Mouse (Mus musculus) adipocyte (in vitro differentiated cells): ENCODE results near the gene Ccdc34.

Experiments
- DNase-seq: peaks from one replicate; pipeline ENCODE4 v3.0.0-alpha.2; 2016; ENCODE audit warnings: low spot score

The Ccdc34 gene

GRCm38 (mm10) chr2:109996411-109996810 lies 21.2 kb upstream of the Ccdc34 start:
- no peak for DNase-seq

DNA sequence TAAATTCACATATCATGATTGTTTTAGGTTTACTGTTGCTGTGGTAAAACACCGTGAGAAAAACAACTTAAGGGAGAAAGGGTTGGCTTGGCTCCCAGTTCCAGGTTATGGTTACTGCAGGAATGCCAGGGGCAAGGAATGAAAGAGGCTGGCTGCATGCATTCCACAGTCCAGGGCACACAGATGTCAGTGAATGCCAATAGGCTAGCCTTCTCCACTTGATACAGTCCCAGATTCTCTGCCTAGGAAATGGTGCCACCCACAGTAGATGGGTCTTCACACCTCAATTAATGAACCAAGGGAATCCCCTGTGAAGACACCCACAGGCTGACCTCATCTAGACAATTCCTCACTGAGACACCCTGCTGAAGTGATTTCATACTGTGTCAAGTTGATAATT lies 12.9 kb upstream of the Ccdc34 start:
- DNase-seq = no peak

DNA sequence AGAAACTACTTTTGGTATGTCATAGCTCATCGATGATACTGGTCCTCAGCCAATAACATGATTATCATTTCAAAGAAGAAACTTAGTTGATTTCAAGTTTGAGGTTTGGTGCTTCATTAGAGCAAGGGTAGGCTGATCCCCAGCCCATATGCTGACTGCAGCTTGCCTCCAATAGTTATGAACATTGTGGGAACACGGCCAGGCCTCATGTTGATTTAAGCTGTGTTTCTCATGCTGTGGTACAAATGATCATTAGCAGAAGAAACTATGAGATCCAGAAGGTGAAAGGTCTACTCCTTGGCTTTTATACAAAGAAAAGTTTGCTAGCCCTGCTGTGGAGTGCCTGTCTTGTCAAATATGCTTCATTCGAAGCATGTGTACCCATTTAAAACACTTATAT lies 12.5 kb upstream of the Ccdc34 start:
- peak; percentile 46 for DNase-seq

DNA sequence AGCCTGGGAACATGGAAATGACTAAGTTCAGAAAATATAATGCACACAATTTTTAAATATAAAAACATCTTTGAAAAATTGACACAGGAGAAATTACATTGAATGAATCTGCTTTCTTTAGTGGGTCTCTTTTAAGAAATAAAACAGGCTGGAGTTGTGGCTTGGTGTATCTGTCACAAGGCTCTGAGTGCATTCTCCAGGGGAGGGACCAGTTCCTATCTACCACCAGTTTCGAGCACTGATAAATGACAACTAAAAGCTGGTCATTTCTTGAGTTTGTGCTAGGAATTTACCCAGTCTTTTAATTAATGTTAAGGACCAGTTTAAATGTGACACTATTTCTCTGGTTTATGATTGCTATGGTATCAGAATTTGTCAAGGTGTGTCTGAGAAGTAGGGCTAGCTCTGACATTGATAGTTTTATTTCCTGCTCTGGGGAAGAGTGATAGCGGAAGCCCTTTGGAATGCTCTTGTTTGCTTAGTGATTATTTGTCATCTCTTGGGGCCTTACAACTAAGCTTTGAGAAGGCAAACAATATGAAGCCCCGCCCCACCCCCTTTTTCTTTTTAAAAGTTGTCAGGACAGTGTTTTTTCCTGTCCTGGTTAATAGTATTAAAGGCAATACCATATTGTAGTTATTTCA lies 11.9 kb upstream of the Ccdc34 start:
- DNase-seq = no peak

GRCm38 (mm10) chr2:110007423-110008267 lies 10.0 kb upstream of the Ccdc34 start:
- DNase-seq = no peak

GRCm38 (mm10) chr2:110009449-110009848 lies 8.2 kb upstream of the Ccdc34 start:
- DNase-seq = no peak

DNA sequence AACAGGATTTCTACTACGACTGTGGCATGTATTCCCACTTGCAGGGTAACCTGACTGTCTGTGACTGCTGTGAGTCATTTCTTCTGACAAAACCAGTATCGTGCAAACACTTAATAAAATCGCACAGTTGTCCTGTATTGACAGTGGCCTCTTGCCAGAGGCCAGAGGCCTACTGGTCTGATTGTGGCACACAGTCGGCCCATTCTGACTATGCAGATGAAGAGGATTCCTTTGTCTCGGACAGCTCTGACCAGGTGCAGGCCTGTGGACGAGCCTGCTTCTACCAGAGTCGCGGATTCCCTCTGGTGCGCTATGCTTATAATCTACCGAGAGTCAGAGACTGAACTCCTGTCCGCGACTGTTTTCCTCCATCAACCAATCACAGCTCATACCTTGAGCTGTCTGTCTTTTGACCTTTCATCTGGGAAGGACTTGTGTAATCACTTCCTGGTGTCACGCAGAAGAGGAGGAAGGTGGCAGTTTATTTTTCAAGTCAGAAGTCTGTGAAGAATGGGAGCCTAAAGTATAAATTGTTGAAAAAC lies 5.4 kb upstream of the Ccdc34 start:
- no peak for DNase-seq

GRCm38 (mm10) chr2:110017087-110017486 lies 530 bp upstream of the Ccdc34 start:
- no peak for DNase-seq

- DNase-seq = peak; percentile 22
Observed at GRCm38 (mm10) chr2:110019656-110020055, 2.0 kb downstream of the Ccdc34 start.

DNA sequence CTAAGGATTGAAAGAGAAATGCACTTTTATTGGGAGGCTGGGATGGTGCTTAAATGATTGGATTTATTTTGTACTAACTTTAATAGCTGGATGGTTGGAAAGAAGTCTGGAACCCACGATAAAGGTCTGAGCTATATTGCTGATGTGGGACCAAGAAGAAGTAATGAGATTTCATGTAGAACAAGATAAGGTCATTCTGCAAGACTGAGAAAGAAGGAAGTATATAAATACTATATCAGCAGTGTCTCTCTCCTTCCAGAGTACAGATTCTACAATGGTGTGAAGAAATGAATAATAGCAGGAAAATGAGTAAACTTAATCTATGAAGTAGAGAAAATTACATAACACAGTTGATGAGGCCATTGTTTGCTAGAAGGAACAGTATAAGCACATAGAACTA lies 2.8 kb downstream of the Ccdc34 start:
- DNase-seq = no peak

GRCm38 (mm10) chr2:110036265-110036664 lies 18.6 kb downstream of the Ccdc34 start:
- no peak for DNase-seq

DNA sequence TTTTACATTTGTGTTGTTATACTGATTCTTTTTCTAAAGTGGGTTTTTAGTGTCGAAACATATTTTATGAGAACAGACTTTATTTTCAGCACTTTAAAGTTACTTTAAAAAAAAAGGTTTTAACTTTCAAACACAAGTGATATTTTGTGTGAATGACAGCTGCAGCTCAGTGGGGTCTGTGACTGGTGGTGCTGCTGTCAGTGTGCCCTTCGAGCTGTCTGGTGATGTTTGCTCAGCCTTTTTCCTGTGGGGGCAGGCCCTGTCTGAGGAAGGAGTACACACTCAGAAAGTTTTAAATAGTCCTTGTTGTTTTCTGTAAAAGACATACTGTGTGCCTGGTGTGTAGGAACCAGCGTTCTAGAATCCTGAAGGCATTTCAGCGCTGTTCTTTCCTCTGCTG lies 19.0 kb downstream of the Ccdc34 start:
- DNase-seq = no peak

- no peak for DNase-seq
Observed at GRCm38 (mm10) chr2:110037221-110037620, 19.6 kb downstream of the Ccdc34 start.

DNA sequence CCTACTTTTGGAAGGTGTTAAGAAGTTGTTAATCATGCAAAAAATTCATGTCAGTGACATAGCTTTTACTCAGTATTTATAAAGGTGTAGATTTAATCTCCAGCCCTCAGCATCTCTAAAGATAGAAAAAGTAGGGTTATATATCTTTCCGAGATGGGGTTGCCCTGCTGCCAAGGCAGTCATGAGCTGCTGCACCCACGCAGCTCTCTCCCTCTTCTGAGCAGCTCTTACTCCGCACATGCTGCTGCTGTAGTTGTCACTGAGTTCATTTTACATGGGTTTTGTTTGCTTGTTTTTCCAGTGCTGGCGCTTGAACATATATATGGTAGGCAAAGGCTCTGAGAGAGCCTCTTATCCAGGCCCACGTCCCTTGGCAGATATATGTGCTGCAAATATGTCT lies 20.7 kb downstream of the Ccdc34 start:
- no peak for DNase-seq

- DNase-seq = peak; percentile 17
Observed at GRCm38 (mm10) chr2:110042861-110043760, 25.5 kb downstream of the Ccdc34 start.

DNA sequence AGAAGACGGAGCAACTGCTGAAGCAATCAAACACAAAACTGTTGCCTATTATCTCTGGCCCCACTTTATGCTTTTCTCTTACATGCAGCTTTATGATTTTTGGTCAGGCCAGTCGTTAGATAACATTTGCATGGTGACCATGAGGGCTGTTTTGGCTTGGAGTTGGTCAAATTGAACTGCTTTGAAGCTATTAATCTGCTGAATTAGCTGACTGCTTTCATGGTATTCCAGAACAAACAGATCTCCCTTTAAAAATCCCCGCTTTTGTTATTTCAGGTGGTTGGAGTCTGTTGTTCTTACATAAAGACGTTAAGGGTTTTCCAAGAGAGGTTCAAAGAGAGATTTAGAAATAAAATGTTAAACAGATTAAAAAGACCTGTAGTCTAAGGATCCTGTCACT lies 40.8 kb downstream of the Ccdc34 start:
- DNase-seq = no peak

- DNase-seq = peak; percentile 79
Observed at GRCm38 (mm10) chr2:110063131-110063530, 45.5 kb downstream of the Ccdc34 start.

DNA sequence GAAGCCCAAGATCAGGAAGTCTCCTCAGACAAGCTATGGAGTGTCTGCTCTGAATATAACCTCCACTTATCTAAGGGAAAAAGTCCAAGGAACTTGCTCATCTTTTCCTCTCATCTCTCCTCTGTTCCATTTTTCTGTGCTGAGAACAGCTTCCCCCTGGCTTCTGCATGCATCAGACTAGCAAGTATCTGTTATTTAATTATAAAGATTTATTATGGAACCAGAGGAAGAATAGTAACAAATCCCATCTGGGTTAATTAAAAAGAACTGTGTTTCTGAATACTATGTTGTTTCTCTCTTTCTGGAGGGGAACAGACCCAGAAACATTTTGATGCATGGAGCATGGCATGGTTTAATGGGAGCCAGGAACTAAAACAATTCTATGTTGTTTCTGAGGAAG lies 51.3 kb downstream of the Ccdc34 start:
- DNase-seq = no peak

GRCm38 (mm10) chr2:110073023-110073422 lies 55.4 kb downstream of the Ccdc34 start:
- no peak for DNase-seq

GRCm38 (mm10) chr2:110074646-110075452 lies 57.2 kb downstream of the Ccdc34 start:
- peak; percentile 67 for DNase-seq

DNA sequence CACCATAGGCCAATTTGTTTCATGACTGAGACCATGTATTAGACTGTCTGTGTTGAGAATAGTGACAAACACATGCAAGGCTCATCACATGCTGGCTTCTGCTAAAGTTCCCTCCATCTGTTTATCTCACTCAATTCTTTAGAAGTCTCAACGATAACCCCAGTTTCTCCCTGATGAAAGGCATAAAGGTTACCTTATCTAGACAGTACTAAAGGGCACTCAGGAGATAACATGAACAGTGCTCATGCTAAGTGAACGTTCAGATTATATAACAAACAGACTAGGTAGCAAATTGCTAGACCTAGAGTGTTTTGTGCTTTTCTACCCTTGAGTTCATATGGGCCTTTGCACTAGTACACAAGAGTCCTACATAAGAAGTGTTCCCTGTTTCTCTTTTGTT lies 59.6 kb downstream of the Ccdc34 start:
- DNase-seq = no peak
